Mouse (Mus musculus) liver, embryonic 16.5 days (tissue): Measurements from ENCODE around the gene Slc9b2. TPM values are rescaled to one million over a fixed set of nuclear protein-coding genes. Genes with fewer than 3 reads are reported as not detected.
A peak's percentile ranks its signal among the peaks of the same experiment; 100 is the strongest.

ENCODE experiments used
- ATAC-seq: fragments of 200-750 bp; cut with Nextera tagmentation; 2 replicates; pipeline ENCODE4 v1.8.0; 2017; ENCODE audit warnings: low read depth, mild to moderate bottlenecking, moderate number of reproducible peaks, moderate library complexity
- H3K27ac ChIP-seq: fragments of 300-500 bp; sonication (generic); 2 replicates; pipeline ENCODE4 v1.5.1; 2014; ENCODE audit warnings: mild to moderate bottlenecking, low read length
- H3K27me3 ChIP-seq: fragments of 300-500 bp; sonication (generic); 2 replicates; pipeline ENCODE4 v1.6.1; 2014; ENCODE audit warnings: low read depth, low read length, mixed read lengths; ENCODE audit not compliant: control insufficient read depth, insufficient read depth
- H3K36me3 ChIP-seq: fragments of 300-500 bp; sonication (generic); 2 replicates; pipeline ENCODE4 v1.6.1; 2014; ENCODE audit warnings: mild to moderate bottlenecking; ENCODE audit not compliant: control insufficient read depth, insufficient read depth
- H3K4me1 ChIP-seq: fragments of 300-500 bp; sonication (generic); 2 replicates; pipeline ENCODE4 v1.6.1; 2014; ENCODE audit warnings: low read depth, low read length, mixed read lengths; ENCODE audit not compliant: control insufficient read depth
- H3K4me2 ChIP-seq: fragments of 300-500 bp; sonication (generic); 2 replicates; pipeline ENCODE4 v1.6.1; 2014; ENCODE audit warnings: low read depth, low read length, mixed read lengths
- H3K4me3 ChIP-seq: fragments of 300-500 bp; sonication (generic); 2 replicates; pipeline ENCODE4 v1.5.1; 2014; ENCODE audit warnings: low read depth, mild to moderate bottlenecking, low read length
- H3K9ac ChIP-seq: fragments of 300-500 bp; sonication (generic); 2 replicates; pipeline ENCODE4 v1.6.1; 2014; ENCODE audit warnings: low read depth, low read length
- H3K9me3 ChIP-seq: fragments of 300-500 bp; sonication (generic); replicated peaks from 2 replicates; pipeline ENCODE4 v1.6.1; 2016; ENCODE audit warnings: low read length; ENCODE audit not compliant: control insufficient read depth
- WGBS: fragments of 180-500 bp; shearing (Covaris S2); extraction: QIAGEN DNeasy Blood & Tissue Kit; methylation state at CpG from one replicate; pipeline ENCODE4 v1.1.7; 2014; ENCODE audit not compliant: insufficient replicate concordance; 5-methylcytosine and 5-hydroxymethylcytosine counted together
- polyA plus RNA-seq: library from polyadenylated mRNA; unstranded; fragments of >200 nt; fragmentation: Nextera tagmentation; extraction: Ambion mirVana; gene quantifications from 2 replicates; pipeline ENCODE4 v1.2.1, GENCODE M21; 2015

Gene Slc9b2
- polyA plus RNA-seq, 1 experiment from 2014 or later, result 0.26 TPM

GRCm38 (mm10) chr3:135280669-135281415 lies 26.7 kb upstream of the Slc9b2 start, which contains the start of gene Bdh2:
Gene Bdh2, plus strand, starts transcription at chr3:135281221.
- no peaks in the 10 kb centered on the region for H3K36me3 ChIP-seq
- no peak within 1 kb of the TSS for H3K27ac ChIP-seq
- no peaks in the 10 kb centered on the region for H3K9me3 ChIP-seq
- H3K27me3 ChIP-seq, result no peaks in the 10 kb centered on the region
- no peak within 1 kb of the TSS for H3K4me2 ChIP-seq
- 0 out of 2 replicates have a peak, but pooled peaks have one; percentile 30 for ATAC-seq
- no peak within 1 kb of the TSS for H3K4me3 ChIP-seq
- no peaks in the 10 kb centered on the region; the same call in 1 of the 2 replicates for H3K4me1 ChIP-seq
- WGBS, result 24% methylated on average over 14 of the region's 14 CpGs
- no peak within 1 kb of the TSS for H3K9ac ChIP-seq

- Histone ChIP-seq H3K4me1 (no peaks in the 10 kb centered on the region; the same call in 1 of the 2 replicates), H3K9me3 (no peaks in the 10 kb centered on the region), H3K9ac (no peak overlapping the region), H3K27ac (no peak overlapping the region), H3K4me3 (no peak overlapping the region), H3K27me3 (no peaks in the 10 kb centered on the region), H3K36me3 (no peaks in the 10 kb centered on the region), H3K4me2 (no peak overlapping the region)
- ATAC-seq, result no peak
- WGBS, result 58% methylated on average over 8 of the region's 8 CpGs
Measured at GRCm38 (mm10) chr3:135281701-135282100, 25.8 kb upstream of the Slc9b2 start.

- no peak overlapping the region for H3K4me2 ChIP-seq
- WGBS, result 69% methylated on average over 11 of the region's 11 CpGs
Measured at GRCm38 (mm10) chr3:135285256-135285655, 22.2 kb upstream of the Slc9b2 start.

GRCm38 (mm10) chr3:135285807-135286206 lies 21.7 kb upstream of the Slc9b2 start:
- 69% methylated on average over 3 of the region's 3 CpGs for WGBS
- no peaks in the 10 kb centered on the region for H3K36me3 ChIP-seq
- no peak overlapping the region for H3K9ac ChIP-seq
- ATAC-seq, result no peak
- H3K9me3 ChIP-seq, result no peaks in the 10 kb centered on the region
- H3K4me2 ChIP-seq, result no peak overlapping the region
- H3K27ac ChIP-seq, result no peak overlapping the region
- no peaks in the 10 kb centered on the region; the same call in 1 of the 2 replicates for H3K4me1 ChIP-seq
- no peaks in the 10 kb centered on the region for H3K27me3 ChIP-seq
- H3K4me3 ChIP-seq, result no peak overlapping the region

More at GRCm38 (mm10) chr3:135285256-135285655, 22.2 kb upstream of the Slc9b2 start:
- no peaks in the 10 kb centered on the region for H3K36me3 ChIP-seq
- no peak overlapping the region for H3K4me3 ChIP-seq
- H3K9me3 ChIP-seq, result no peaks in the 10 kb centered on the region
- ATAC-seq, result no peak
- H3K4me1 ChIP-seq, result no peaks in the 10 kb centered on the region; the same call in 1 of the 2 replicates
- H3K27ac ChIP-seq, result no peak overlapping the region
- H3K9ac ChIP-seq, result no peak overlapping the region
- H3K27me3 ChIP-seq, result no peaks in the 10 kb centered on the region

GRCm38 (mm10) chr3:135288138-135288750 lies 19.3 kb upstream of the Slc9b2 start:
- ATAC-seq, result peak; percentile 48
- no peak overlapping the region for H3K27ac ChIP-seq
- H3K9ac ChIP-seq, result no peak overlapping the region

GRCm38 (mm10) chr3:135289148-135289547 lies 18.4 kb upstream of the Slc9b2 start:
- Histone ChIP-seq H3K4me1 (no peaks in the 10 kb centered on the region), H3K9ac (no peak overlapping the region), H3K27ac (no peak overlapping the region), H3K9me3 (no peaks in the 10 kb centered on the region), H3K4me3 (no peak overlapping the region), H3K4me2 (no peak overlapping the region), H3K36me3 (no peaks in the 10 kb centered on the region), H3K27me3 (no peaks in the 10 kb centered on the region)
- WGBS, result 85% methylated on average over 1 of the region's 1 CpGs
- no peak for ATAC-seq

More at GRCm38 (mm10) chr3:135288138-135288750, 19.3 kb upstream of the Slc9b2 start:
- Histone ChIP-seq H3K4me1 (no peaks in the 10 kb centered on the region), H3K9me3 (no peaks in the 10 kb centered on the region), H3K4me3 (no peak overlapping the region), H3K27me3 (no peaks in the 10 kb centered on the region), H3K4me2 (no peak overlapping the region), H3K36me3 (no peaks in the 10 kb centered on the region)
- WGBS, result 55% methylated on average over 8 of the region's 8 CpGs

- no peaks in the 10 kb centered on the region for H3K36me3 ChIP-seq
- no peak for ATAC-seq
Measured at GRCm38 (mm10) chr3:135290249-135290894, 17.1 kb upstream of the Slc9b2 start.

GRCm38 (mm10) chr3:135293703-135294102 lies 13.8 kb upstream of the Slc9b2 start:
- Histone ChIP-seq H3K27ac (no peak overlapping the region), H3K9ac (no peak overlapping the region), H3K4me2 (no peak overlapping the region), H3K36me3 (no peaks in the 10 kb centered on the region), H3K4me3 (no peak overlapping the region), H3K9me3 (no peaks in the 10 kb centered on the region), H3K4me1 (no peaks in the 10 kb centered on the region), H3K27me3 (no peaks in the 10 kb centered on the region)
- WGBS, result 56% methylated on average over 7 of the region's 7 CpGs
- ATAC-seq, result no peak

More at GRCm38 (mm10) chr3:135290249-135290894, 17.1 kb upstream of the Slc9b2 start:
- Histone ChIP-seq H3K27ac (no peak overlapping the region), H3K27me3 (no peaks in the 10 kb centered on the region), H3K4me1 (no peaks in the 10 kb centered on the region), H3K9me3 (no peaks in the 10 kb centered on the region), H3K4me3 (no peak overlapping the region), H3K4me2 (no peak overlapping the region), H3K9ac (no peak overlapping the region)
- 100% methylated on average over 3 of the region's 7 CpGs for WGBS
